Mouse (Mus musculus) liver, embryonic 14.5 days (tissue): ENCODE results near the gene Slc4a7.

ENCODE experiments used
- CTCF ChIP-seq: IDR thresholded peaks from 2 replicates; pipeline ENCODE4 v1.5.1; 2016; ENCODE audit warnings: antibody characterized with exemption, low read depth, control low read depth
- EP300 ChIP-seq: IDR thresholded peaks from 2 replicates; pipeline ENCODE4 v1.6.1; 2016; ENCODE audit warnings: antibody characterized with exemption, low read depth

DNA sequence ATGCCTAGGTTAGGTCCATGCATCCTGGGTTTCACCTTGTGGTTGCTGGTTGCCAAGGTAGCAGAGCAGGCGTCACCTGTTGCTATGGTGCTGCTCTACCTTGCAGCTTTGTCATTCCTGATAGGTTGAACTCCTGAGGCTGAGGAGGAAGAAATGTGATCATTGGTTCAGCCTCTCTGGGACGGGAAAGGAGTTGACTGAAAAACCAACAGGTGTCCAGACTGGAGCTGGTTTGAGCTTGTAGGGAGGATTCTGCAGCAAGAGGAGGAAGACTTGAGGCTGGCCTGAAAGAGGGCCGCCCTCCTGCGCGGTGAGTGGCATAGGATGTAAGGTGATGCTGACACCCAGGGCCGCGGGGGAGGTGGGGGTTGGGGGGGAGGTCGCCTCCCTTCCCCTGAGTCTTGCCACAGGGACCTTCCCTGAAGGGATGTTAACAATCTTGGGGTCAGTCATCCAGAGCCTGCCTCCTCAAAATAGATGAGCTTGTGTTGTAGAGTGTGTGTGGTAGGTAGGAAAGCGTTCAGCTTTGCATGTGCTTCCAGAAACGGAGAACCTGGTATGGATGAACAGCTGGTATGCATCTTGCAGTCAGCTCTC lies 101.9 kb downstream of the Slc4a7 start:
- TF ChIP-seq CTCF (no peak), EP300 (no peak)
